Mouse (Mus musculus): ENCODE measurements around the gene Ror2. TPM values are rescaled to one million over a fixed set of nuclear protein-coding genes. Genes with fewer than 3 reads are reported as not detected.

Gene Ror2
- total RNA-seq, 2 experiments from 2014 or later: 0.57 to 0.91 TPM

GRCm38 (mm10) chr13:53195951-53196677 lies 89.8 kb downstream of the Ror2 start:
- no peak for DNase-seq (ENCODE audit: low spot score in 2 of 2)

DNA sequence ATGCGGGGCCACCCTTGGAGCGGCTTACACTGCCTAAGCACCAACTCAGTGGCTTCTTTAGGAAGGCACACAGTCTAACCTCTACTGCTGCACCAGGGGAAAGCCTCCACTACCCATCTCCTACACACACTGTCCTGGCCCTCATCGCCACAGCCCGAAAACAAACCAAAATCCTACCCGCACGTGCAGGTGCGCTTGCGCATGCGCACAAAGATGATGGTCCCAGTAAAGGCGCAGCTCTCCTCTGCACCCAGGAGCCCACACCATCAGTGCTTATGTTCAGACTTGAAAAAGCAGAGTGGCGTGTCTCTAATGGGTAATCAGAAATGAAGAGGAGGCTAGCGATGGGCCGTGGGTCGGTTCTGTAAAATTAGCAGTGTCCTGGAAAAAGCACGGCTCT lies 91.6 kb downstream of the Ror2 start:
- DNase-seq (ENCODE audit: low spot score in 2 of 2): no peak

- DNase-seq (ENCODE audit: low spot score in 2 of 2): no peak
Observed at GRCm38 (mm10) chr13:53193713-53194112, 92.2 kb downstream of the Ror2 start.

GRCm38 (mm10) chr13:53192286-53192685 lies 93.6 kb downstream of the Ror2 start:
- DNase-seq (ENCODE audit: low spot score in 2 of 2): no peak

DNA sequence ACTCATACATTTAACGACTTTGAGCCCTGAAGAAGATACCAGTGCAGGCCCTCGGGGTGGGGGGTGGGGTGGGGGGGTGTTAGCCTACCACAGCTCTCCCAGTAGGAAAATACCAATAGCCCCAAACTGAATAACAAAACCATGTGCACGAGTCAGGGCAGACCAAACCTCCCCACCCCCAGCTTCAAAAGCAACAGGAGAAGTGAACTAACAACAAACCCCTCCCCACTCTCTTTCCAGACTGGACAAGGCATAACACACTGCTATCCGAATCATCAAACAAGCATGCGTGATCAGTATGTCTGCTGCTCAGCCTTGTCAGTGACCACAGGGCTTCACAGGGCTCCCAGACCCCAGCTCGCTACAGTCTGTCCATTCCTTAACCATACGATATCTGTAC lies 94.3 kb downstream of the Ror2 start:
- no peak for DNase-seq (ENCODE audit: low spot score in 2 of 2)

- no peak for DNase-seq (ENCODE audit: low spot score in 2 of 2)
Observed at GRCm38 (mm10) chr13:53188935-53189334, 97.0 kb downstream of the Ror2 start.

DNA sequence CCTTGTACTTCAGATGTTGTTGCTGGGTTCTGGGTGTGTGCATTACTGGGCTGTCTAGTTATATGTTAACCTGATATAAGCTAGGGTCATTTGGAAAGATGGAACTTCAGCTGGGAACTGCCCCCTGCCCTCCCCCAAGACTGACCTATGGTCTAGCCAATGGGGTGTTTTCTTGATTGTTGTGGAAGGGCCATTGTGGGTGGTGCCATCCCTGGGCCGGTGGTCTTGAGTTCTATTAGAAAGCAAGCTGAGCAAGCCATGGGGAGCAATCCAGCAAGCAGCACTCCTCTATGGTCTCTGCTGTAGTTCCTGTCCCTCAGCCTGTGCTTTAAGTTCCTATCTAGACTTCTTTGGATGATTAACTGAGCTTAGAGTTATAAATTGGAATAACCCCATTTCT lies 101.1 kb downstream of the Ror2 start:
- DNase-seq (ENCODE audit: low spot score in 2 of 2): no peak

GRCm38 (mm10) chr13:53184149-53184548 lies 101.8 kb downstream of the Ror2 start:
- no peak for DNase-seq (ENCODE audit: low spot score in 2 of 2)

- no peak for DNase-seq (ENCODE audit: low spot score in 2 of 2)
Observed at GRCm38 (mm10) chr13:53183161-53183577, 102.8 kb downstream of the Ror2 start.

GRCm38 (mm10) chr13:53178594-53178993 lies 107.3 kb downstream of the Ror2 start:
- DNase-seq (ENCODE audit: low spot score in 2 of 2): peak in 1 of 2 experiments; percentile 11

DNA sequence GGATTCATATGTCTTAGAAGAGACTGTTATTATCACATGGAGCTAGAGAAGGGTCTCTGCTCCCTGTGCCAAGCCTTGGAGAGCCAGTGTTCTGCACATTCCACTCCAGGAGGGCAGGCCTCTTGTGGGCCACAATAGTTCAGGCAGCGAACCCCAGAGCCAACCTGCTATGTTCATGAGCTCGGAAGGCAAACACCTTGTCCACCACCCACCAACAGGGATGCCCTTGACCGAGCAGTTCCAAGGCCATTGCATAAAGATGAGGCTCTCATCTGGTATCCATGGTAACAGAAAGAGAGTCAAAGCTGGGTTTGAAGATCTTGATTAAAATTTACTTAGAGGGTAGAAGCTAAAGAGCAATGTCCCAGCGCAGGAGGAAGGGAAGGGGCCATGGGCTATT lies 107.8 kb downstream of the Ror2 start:
- no peak for DNase-seq (ENCODE audit: low spot score in 2 of 2)

DNA sequence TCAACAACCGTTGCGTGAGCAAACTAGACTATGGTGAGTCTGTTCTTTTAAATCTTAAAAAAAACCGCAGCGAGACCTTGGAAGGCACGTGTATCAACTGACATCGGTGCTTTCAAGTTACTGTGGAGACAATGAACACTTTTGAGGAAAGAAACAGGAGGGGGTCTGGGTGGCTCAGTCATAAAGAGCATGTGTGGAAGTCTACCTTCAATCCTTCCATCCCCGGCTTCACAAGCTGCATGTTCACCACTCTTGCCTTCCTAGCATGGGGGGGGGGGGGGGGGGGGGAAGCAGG lies 108.6 kb downstream of the Ror2 start:
- DNase-seq (ENCODE audit: low spot score in 2 of 2): no peak

DNA sequence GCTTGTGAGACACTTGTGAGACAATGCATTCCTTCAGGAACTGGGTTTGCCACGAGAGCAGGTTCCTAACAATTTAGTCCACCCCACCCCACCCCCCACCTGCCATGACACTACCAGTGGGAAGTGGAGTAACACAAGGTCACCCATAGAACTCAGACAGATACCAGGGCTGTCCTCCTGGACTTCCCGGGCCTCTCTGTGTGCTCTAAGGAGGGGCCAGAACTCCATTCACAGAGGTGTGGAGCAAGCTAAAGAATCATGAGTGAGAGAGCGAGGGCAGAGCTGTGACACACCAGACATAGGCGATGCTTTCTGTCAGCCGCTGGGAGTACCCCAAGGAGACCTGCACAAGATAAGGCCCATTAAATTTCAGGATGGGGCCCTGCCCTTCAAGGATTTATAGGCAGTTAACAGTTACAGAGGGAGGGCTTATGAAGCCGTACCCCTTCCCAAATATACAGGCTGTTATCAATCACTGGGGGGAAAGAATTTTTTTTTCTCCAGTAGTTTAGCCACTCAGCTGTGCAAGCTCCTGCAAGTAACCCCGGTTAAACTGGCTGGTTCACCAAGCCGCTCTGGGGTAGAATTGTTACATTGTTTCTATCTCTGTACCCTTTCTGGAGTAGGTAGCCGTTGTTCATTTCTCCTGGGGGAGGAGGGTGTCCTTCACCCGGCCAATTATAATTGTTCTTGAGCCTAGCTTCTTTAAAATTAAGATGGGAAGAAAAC lies 109.1 kb downstream of the Ror2 start:
- no peak for DNase-seq (ENCODE audit: low spot score in 2 of 2)

GRCm38 (mm10) chr13:53175041-53175440 lies 110.9 kb downstream of the Ror2 start:
- no peak for DNase-seq (ENCODE audit: low spot score in 2 of 2)

DNA sequence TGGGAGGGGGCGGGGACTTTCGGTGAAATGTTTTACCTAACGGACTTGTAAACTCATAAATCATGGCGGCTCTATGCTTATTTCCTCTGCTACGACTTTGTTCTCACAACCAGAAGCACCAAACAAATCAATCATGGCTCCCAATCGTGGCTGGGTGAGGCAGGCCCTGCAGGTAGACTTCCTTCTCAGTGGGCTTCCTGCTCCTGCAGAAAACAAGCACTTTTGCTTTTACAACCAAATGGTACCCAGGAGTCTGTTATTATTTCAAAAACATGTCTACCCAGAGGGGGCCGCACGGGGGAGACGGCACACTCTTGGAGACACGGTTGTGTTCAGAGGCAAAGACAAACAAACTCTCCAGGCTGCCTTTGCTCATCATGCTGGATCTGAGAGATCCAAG lies 122.3 kb downstream of the Ror2 start:
- DNase-seq (ENCODE audit: low spot score in 2 of 2): no peak

- DNase-seq (ENCODE audit: low spot score in 2 of 2): no peak
Observed at GRCm38 (mm10) chr13:53163060-53163459, 122.9 kb downstream of the Ror2 start.

DNA sequence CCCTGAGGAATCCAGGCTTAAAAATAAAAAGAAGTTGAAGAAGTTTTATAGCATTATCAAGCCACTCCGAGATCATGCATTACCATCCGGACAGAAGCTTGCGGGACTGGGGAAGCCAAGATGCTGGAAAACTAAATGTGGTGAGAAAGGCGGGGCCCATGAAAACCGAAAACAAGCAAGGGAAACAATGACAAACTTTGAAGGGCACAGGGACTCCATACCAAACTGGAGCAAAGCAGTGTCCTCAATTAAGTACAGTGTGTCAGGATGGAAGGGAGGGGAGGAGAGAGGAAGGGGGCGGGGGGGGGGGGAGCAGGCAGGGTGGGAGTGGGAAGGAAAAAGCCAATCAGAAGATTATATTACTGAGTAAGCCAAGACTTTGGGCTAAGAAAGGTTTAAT lies 126.4 kb downstream of the Ror2 start:
- DNase-seq (ENCODE audit: low spot score in 2 of 2): no peak

- DNase-seq (ENCODE audit: low spot score in 2 of 2): no peak
Observed at GRCm38 (mm10) chr13:53158405-53159005, 127.4 kb downstream of the Ror2 start.

GRCm38 (mm10) chr13:53156911-53157310 lies 129.0 kb downstream of the Ror2 start:
- DNase-seq (ENCODE audit: low spot score in 2 of 2): no peak

DNA sequence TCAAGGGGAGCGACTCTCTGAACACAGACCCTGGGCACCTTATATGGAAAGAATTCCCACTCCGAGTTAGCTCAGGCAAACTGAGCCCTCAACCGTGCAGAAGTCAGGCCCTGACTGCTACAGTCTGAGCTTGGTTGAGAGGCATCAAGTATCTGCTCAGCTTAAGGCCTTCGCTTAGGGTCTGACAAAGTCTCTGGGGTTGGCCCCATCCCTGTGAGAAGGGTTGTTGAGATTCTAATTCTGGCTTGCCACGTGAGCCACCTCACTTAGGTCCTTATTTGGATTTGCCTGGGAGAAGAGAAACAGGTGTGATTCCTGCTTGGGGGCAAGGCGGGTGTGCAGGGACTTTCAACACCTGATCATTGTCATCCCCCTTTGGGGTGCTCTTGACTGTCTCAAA lies 129.6 kb downstream of the Ror2 start:
- no peak for DNase-seq (ENCODE audit: low spot score in 2 of 2)

- no peak for DNase-seq (ENCODE audit: low spot score in 2 of 2)
Observed at GRCm38 (mm10) chr13:53145511-53145910, 140.4 kb downstream of the Ror2 start.

DNA sequence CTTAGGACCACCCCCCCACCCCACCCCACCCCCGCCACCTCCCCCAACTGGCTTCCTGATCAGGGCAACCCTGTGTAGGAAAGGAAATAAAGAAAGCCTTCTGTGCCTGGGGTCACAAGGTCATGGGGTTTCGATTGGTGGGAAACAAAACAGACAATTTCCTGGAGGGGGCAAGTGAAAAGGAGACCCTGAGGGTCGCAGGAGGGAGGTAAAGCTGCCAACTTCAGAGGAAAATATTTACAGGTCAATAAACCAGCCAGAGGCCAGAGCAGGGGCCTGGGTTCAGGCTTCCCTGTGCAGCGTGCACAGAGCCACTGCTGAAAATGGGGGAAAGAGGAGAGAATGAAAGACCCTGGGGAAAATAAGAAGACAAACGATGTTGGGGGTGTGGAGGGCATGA lies 142.8 kb downstream of the Ror2 start:
- no peak for DNase-seq (ENCODE audit: low spot score in 2 of 2)

- no peak for DNase-seq (ENCODE audit: low spot score in 2 of 2)
Observed at GRCm38 (mm10) chr13:53142268-53142667, 143.7 kb downstream of the Ror2 start.
